Mouse (Mus musculus): ENCODE data around the gene Tie1.
"Not testable (repeated sequence)": the region's sequence is repeated elsewhere in the genome, so short reads cannot be mapped to it uniquely, and the experiment has no call there.

The Tie1 gene

GRCm38 (mm10) chr4:118489717-118490132, at the start of gene Tie1:
Gene Tie1, minus strand, starts transcription at chr4:118490061.
- DNase-seq (ENCODE audit: low spot score): no peak

GRCm38 (mm10) chr4:118537801-118538200, 47.9 kb upstream of the Tie1 start:
- DNase-seq (ENCODE audit: low spot score): no peak

GRCm38 (mm10) chr4:118535610-118536009, 45.7 kb upstream of the Tie1 start:
- DNase-seq (ENCODE audit: low spot score): no peak

GRCm38 (mm10) chr4:118533605-118534004, 43.7 kb upstream of the Tie1 start:
- no peak for DNase-seq (ENCODE audit: low spot score)

GRCm38 (mm10) chr4:118533156-118533555, 43.3 kb upstream of the Tie1 start:
- DNase-seq (ENCODE audit: low spot score): no peak

GRCm38 (mm10) chr4:118532663-118533062, 42.8 kb upstream of the Tie1 start:
- no peak for DNase-seq (ENCODE audit: low spot score)

GRCm38 (mm10) chr4:118527720-118528119, 37.9 kb upstream of the Tie1 start:
- no peak for DNase-seq (ENCODE audit: low spot score)

- no peak for DNase-seq (ENCODE audit: low spot score)
Observed at GRCm38 (mm10) chr4:118527335-118527681, 37.4 kb upstream of the Tie1 start.

GRCm38 (mm10) chr4:118526408-118527334, 36.8 kb upstream of the Tie1 start, which contains the start of gene 2610528J11Rik:
Gene 2610528J11Rik, plus strand, starts transcription at chr4:118526999.
- no peak for DNase-seq (ENCODE audit: low spot score)

- no peak for DNase-seq (ENCODE audit: low spot score)
Observed at GRCm38 (mm10) chr4:118525779-118526178, 35.9 kb upstream of the Tie1 start.

- no peak for DNase-seq (ENCODE audit: low spot score)
Observed at GRCm38 (mm10) chr4:118523976-118524375, 34.1 kb upstream of the Tie1 start.

- DNase-seq (ENCODE audit: low spot score): no peak
Observed at GRCm38 (mm10) chr4:118522248-118522647, 32.4 kb upstream of the Tie1 start.

GRCm38 (mm10) chr4:118518208-118518607, 28.3 kb upstream of the Tie1 start:
- no peak for DNase-seq (ENCODE audit: low spot score)

GRCm38 (mm10) chr4:118517497-118518146, 27.8 kb upstream of the Tie1 start:
- DNase-seq (ENCODE audit: low spot score): no peak

GRCm38 (mm10) chr4:118516699-118517496, 27.0 kb upstream of the Tie1 start:
- no peak for DNase-seq (ENCODE audit: low spot score)

GRCm38 (mm10) chr4:118509050-118509449, 19.2 kb upstream of the Tie1 start:
- DNase-seq (ENCODE audit: low spot score): no peak

- not testable (repeated sequence) for DNase-seq (ENCODE audit: low spot score)
Observed at GRCm38 (mm10) chr4:118507171-118507570, 17.3 kb upstream of the Tie1 start.

- DNase-seq (ENCODE audit: low spot score): no peak
Observed at GRCm38 (mm10) chr4:118505551-118505950, 15.7 kb upstream of the Tie1 start.

- DNase-seq (ENCODE audit: low spot score): no peak
Observed at GRCm38 (mm10) chr4:118500792-118501191, 10.9 kb upstream of the Tie1 start.

- DNase-seq (ENCODE audit: low spot score): no peak
Observed at GRCm38 (mm10) chr4:118500171-118500724, 10.4 kb upstream of the Tie1 start.

GRCm38 (mm10) chr4:118490461-118490860, 600 bp upstream of the Tie1 start:
- DNase-seq (ENCODE audit: low spot score): no peak

Data from c-Kit-positive CD71-positive TER-119-positive erythroid progenitor cells, embryonic 14.5 days (primary cell).